14 mouse cellular contexts compared by ENCODE assay signal in the genomic region with DNA sequence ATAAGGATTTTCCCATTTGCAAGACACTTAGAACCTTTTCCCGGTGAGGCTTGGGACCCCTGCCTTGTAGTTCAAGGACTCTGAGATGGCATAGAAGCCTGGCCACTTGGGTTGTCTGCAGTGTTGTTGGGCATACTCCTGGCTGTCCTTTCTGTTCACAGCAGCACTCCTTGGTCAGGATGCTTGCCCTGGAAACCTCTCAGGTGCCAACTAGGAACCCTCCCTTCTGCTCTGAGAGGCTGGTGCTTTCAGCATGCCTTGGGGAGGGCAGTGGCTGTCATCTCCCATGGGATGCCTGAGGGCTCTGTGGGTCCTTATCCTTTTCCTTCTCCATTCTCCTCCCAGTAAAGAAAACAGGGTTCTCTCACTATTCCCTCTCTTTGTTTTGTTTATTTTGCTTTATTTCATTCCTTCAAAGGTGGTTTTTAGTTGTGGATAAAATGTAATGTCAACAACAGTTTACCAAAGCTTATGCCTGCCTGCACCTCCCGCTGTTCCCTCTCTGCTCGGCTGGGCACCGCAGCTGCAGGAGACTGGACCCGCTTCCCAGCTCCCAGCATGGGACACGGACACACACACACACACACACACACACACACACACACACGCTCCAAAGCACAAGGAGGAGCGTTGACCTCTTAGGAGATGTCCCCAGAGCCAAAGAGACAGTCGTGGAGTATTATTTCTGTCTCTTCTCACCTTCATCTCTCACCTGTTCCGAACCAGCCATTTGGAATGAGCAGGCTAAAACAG.
A peak's percentile ranks its signal among the peaks of the same experiment; 100 is the strongest.
DNase-seq lines count a peak whose midpoint lies in the region; ATAC-seq lines count a peak whose summit lies in the region.
"Had no signal": no experiment of that assay in that cellular context is flagged by ENCODE, and none has a peak within 500 bp of the region (broad histone marks: within the 10 kb centered on the region; RNA-seq: fewer than 3 reads in every experiment).

No protein-coding gene starts in this region.

- peaks cover 60% of the 10 kb centered on the region for H3K4me1 ChIP-seq in heart, embryonic 13.5 days
- 0 out of 2 replicates have a peak, but pooled peaks cover 12% of the 10 kb centered on the region for H3K4me1 ChIP-seq in neural tube, embryonic 12.5 days
- peaks cover 26% of the 10 kb centered on the region for H3K4me1 ChIP-seq in hindbrain, embryonic 14.5 days (replicated peaks; ENCODE audit: control insufficient read depth, insufficient read depth, low read length)

- H3K4me2 ChIP-seq in heart, embryonic 13.5 days = no peak overlapping the region
- no peak overlapping the region for H3K4me2 ChIP-seq in neural tube, embryonic 12.5 days (replicated peaks)
- no peak overlapping the region for H3K4me2 ChIP-seq in hindbrain, embryonic 14.5 days (replicated peaks)

- H3K9me3 ChIP-seq in heart, embryonic 13.5 days = no peaks in the 10 kb centered on the region
- no peaks in the 10 kb centered on the region for H3K9me3 ChIP-seq in neural tube, embryonic 12.5 days
- no peaks in the 10 kb centered on the region for H3K9me3 ChIP-seq in hindbrain, embryonic 14.5 days (ENCODE audit: control insufficient read depth, low read length)
- H3K9me3 ChIP-seq: forebrain, embryonic 10.5 days had no signal

- H3K27me3 ChIP-seq in heart, embryonic 13.5 days (replicated peaks) = no peaks in the 10 kb centered on the region
- H3K27me3 ChIP-seq in neural tube, embryonic 12.5 days (replicated peaks) = no peaks in the 10 kb centered on the region
- no peaks in the 10 kb centered on the region for H3K27me3 ChIP-seq in hindbrain, embryonic 14.5 days (ENCODE audit: control insufficient read depth, insufficient read depth, low read length)

- DNase-seq in heart, postnatal 14 days = no peak
- no peak for DNase-seq in neural tube, embryonic 10.5 days (ENCODE audit: extremely low spot score, low spot score)
- no peak for DNase-seq in hindbrain, embryonic 14.5 days (ENCODE audit: low spot score)
- DNase-seq in thymus, adult 18-20 months = no peak
- no peak for DNase-seq in thymus, postnatal 10 days (ENCODE audit: low spot score in 2 of 2)
- DNase-seq in gastrocnemius, postnatal 25 days = no peak
- DNase-seq: kidney, postnatal 10 days; lung, postnatal 4 days; spleen, adult 18-20 months had no signal

- no peak overlapping the region for H3K9ac ChIP-seq in heart, embryonic 13.5 days
- H3K9ac ChIP-seq in neural tube, embryonic 12.5 days = no peak overlapping the region
- H3K9ac ChIP-seq in hindbrain, embryonic 14.5 days = no peak overlapping the region

- no peak overlapping the region for H3K4me3 ChIP-seq in heart, embryonic 13.5 days
- H3K4me3 ChIP-seq in neural tube, embryonic 12.5 days = no peak overlapping the region
- H3K4me3 ChIP-seq in hindbrain, embryonic 14.5 days (replicated peaks; ENCODE audit: low read length) = no peak overlapping the region
- H3K4me3 ChIP-seq: forebrain, embryonic 10.5 days had no signal

- ATAC-seq in heart, embryonic 13.5 days (ENCODE audit: extremely low read depth, insufficient number of reproducible peaks, low FRiP score, low TSS enrichment) = no peak
- ATAC-seq in neural tube, embryonic 12.5 days (ENCODE audit: low FRiP score, low read depth) = 0 out of 2 replicates have a peak, but pooled peaks have one; percentile 43
- ATAC-seq in hindbrain, embryonic 14.5 days (ENCODE audit: low FRiP score) = no peak
- ATAC-seq: CD4-positive, CD25-positive, alpha-beta regulatory T cell, adult 4 months had no signal

- H3K27ac ChIP-seq in heart, embryonic 13.5 days (replicated peaks) = peak overlapping the region; percentile 79
- H3K27ac ChIP-seq in neural tube, embryonic 12.5 days = no peak overlapping the region
- H3K27ac ChIP-seq in hindbrain, embryonic 14.5 days = 0 out of 2 replicates have a peak overlapping the region, but pooled peaks have one; percentile 58
- H3K27ac ChIP-seq: stomach, postnatal 0 days had no signal

- WGBS in heart, embryonic 13.5 days = 68% methylated on average over 10 of the region's 10 CpGs
- WGBS in neural tube, embryonic 12.5 days = 69% methylated on average over 10 of the region's 10 CpGs
- WGBS in hindbrain, embryonic 14.5 days = 40% methylated on average over 10 of the region's 10 CpGs

- no peaks in the 10 kb centered on the region for H3K36me3 ChIP-seq in heart, embryonic 13.5 days
- H3K36me3 ChIP-seq in neural tube, embryonic 12.5 days = no peaks in the 10 kb centered on the region
- no peaks in the 10 kb centered on the region for H3K36me3 ChIP-seq in hindbrain, embryonic 14.5 days (replicated peaks; ENCODE audit: control insufficient read depth, insufficient read depth)
- H3K36me3 ChIP-seq: forebrain, embryonic 10.5 days had no signal

- intact Hi-C loops in heart, postnatal 14 days (cut with DNase I) = no loop called here
